Mouse (Mus musculus) WW6 (cell line): ENCODE data around the gene Trp53tg5.

Source experiments
- DNase-seq: peaks from one replicate; pipeline ENCODE4 v3.0.0-alpha.2; 2013; ENCODE audit warnings: low read depth, low spot score

Gene Trp53tg5

DNA sequence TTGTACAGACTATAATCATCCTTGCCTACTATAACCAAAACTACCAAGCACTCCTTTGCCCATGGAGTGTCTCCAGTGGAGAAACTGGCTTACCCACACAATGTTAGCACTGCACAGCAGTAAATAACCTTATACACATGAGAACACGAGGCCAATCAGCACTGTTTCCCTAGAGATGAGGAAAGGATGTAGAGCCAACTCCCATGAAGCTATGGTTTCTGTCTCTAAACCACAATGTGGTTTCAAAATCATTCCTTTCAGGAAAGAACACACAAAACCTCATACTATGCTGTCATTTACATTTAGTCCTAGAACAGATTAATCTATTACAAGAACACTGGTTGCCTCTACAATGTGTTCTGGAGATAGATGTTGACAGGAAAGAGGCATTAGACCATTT, 22.8 kb upstream of the Trp53tg5 start:
- DNase-seq, result no peak

GRCm38 (mm10) chr2:164494126-164494525, 20.6 kb upstream of the Trp53tg5 start:
- DNase-seq, result no peak

DNA sequence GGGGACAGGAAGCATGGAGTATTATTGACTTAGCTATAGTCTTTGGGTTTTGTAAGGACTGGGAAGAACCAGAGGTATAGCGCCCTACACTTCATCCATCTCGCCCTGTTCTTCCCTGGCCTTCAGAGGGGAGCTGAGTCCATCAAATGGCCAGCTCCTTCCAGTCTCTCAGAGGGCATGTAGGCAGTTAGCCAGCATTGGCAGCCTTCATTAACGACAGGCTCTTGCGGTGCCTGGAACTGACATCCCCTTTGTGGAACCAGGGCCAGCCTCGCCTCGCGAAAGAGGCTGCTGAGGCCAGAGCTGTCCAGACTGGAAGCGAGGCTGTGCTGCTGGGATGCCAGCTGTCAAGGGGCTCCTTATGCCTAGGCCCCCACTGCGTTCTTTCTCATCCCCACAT, 14.3 kb upstream of the Trp53tg5 start:
- DNase-seq, result no peak

DNA sequence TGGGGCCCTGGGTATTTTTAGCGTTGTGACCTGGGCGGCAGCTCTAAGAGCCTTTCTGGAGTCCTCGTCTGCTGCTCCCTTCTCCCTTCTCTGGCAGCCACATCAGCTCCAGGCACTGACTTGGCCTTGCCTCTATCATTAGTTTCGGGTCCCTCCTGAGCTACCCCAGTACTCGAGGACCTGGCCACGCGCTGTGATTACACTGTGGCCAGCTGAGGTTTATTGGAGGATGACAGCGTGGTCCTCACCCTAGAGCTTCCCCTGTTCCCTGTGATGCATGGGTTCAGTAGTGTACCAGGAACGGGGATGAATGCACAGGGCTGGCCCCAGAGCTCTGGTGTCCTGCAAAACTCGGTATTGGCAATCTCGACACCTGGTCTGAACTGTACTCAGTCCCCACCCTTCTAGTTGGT, 13.6 kb upstream of the Trp53tg5 start:
- no peak for DNase-seq

- no peak for DNase-seq
Observed at GRCm38 (mm10) chr2:164486258-164487114, 13.0 kb upstream of the Trp53tg5 start.

GRCm38 (mm10) chr2:164485681-164486257, 12.2 kb upstream of the Trp53tg5 start, which contains the start of gene Dbndd2:
Dbndd2 (plus strand) TSS chr2:164486106.
- no peak for DNase-seq

GRCm38 (mm10) chr2:164470254-164470653, 3.3 kb downstream of the Trp53tg5 start:
- peak; percentile 65 for DNase-seq

DNA sequence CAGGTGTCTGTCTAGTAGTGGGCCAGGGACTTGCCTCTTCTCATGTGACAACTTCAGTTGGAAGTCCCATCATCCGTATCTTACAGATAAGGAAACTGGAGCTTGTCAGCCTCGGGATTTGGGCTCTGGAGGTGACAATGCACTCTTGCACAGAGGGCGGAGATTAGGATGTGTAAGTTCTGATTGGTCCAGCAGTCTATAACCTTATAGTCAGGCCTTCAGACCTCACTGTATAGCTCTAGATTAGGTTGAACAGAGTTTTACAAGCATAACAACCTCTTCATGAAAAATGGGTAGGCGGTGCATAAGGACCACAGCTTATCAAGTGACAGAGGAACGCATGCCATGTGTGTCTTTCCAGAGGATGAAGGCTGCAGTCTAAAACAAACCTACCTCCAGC, 6.7 kb downstream of the Trp53tg5 start:
- DNase-seq, result no peak

- DNase-seq, result no peak
Observed at GRCm38 (mm10) chr2:164465161-164465560, 8.4 kb downstream of the Trp53tg5 start.

DNA sequence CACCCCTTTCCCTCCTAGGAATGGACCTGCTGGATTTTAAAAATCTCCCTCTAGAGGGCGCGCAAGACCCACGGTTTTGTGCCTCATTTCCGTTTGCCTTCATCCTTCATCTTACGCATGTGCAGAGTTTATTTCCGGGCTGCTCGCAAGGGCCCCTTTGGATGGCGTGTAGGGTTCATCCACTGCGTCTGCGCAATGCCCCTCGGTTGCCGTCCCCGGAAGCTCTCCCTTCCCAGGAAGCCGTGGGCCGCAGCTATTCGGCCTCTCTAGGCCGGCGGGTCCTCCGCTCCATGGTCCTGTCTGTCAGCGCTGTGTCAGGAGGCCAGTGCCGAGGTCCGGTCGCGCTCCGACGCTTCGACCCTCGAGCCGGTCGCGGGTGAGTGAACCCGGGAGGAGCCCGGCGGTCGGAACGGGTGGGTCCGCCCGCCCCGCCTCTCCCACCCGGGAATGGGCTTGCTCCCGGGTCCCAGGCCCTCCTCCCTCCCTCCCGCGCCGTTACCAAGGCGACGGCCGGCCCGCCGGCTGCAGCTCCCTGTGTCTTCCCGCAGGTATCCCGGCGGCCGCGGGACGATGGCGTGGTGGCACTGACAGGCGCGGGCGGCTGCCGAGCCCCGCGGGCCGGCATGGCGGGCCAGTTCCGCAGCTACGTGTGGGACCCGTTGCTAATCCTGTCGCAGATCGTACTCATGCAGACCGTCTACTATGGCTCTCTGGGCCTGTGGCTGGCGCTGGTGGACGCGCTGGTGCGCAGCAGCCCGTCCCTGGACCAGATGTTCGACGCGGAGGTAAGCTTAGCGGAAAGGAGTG, 12.6 kb downstream of the Trp53tg5 start, which contains the start of gene Gm20458:
Gene Gm20458 (plus strand): TSS at position 223 of the 807 bp plus-strand sequence.
- DNase-seq, result peak; percentile 93

DNA sequence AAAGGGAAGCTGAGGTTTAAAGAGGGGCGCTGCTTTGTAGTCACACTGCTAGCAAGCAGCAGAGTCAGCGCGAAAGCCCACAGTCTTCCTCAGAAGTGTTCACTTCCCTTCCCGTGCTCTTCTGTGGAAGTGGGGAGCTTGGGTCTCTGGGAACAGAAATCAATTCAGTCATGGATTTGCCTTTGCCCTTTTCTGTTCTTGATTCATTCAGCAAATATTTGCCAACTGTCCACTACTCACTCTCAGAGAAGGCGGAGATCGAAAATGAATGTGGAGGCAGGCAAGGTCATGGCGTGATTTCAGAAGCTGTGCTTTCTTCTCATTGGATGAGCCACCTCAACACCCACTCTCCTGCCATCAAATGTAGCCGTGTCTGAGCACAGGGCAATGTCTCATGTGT, 15.0 kb downstream of the Trp53tg5 start:
- no peak for DNase-seq

GRCm38 (mm10) chr2:164457942-164458341, 15.6 kb downstream of the Trp53tg5 start:
- DNase-seq, result no peak

- DNase-seq, result no peak
Observed at GRCm38 (mm10) chr2:164456864-164457300, 16.6 kb downstream of the Trp53tg5 start, which contains the start of gene Sys1. Sys1 (plus strand) TSS chr2:164456964.

GRCm38 (mm10) chr2:164456413-164456812, 17.1 kb downstream of the Trp53tg5 start:
- DNase-seq, result no peak

GRCm38 (mm10) chr2:164455421-164456190, 17.9 kb downstream of the Trp53tg5 start:
- no peak for DNase-seq

DNA sequence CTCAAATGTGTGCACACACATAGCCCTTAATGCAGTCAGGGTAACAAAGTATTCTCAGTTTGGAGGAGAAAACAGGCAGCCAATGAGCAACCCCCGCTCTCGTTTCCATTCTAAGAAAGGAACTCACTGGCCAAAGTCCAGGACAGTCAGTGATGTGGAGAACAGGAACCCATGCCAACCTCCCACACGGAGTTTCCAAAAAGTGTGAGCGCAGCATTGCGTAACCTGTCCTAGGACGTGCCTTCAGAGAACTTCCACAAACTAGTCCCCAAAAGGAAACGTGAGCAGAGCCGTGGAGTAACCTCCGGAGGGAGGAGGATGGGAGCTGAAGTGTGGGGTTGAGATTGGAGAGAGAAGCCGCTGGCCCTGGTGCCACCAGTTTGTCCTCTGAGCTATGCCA, 18.7 kb downstream of the Trp53tg5 start:
- no peak for DNase-seq

GRCm38 (mm10) chr2:164453887-164454500, 19.5 kb downstream of the Trp53tg5 start:
- no peak for DNase-seq

DNA sequence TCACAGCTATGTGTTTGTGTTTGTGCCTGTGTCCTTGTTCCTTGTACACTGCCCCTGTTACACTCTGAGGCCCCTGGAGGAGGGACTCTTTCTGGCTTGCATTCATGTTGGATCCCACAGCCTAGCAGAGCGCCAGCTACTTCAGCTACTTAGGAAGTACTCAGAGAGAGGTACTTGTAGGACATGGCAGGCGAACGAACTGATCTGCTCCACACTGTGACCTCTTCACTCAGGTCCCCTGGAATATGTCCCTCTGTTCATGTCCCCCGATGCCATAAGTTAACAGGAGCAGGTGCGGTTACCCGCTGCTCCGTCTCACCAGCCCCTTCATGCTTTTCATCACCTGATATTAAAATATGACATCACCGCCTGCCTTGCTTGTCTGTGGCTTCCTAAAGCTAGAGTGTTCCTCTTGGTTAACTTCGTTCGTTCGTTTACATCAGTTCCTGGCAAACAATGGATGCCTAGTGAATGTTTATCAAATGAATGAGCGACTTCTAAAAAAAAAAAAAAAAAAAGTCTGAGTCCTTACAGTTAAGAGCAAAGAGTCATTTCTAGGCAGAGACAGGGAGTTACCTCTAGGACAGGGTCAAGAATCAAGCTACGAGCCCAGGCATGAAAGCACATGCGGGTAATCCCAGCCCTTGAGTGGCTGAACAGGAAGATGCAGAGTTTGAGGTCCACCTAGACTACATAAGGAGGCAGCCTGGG, 20.3 kb downstream of the Trp53tg5 start:
- no peak for DNase-seq

- no peak for DNase-seq
Observed at GRCm38 (mm10) chr2:164452000-164452676, 21.4 kb downstream of the Trp53tg5 start.
